Mouse (Mus musculus): ENCODE results near the gene Bcar3. TPM values are rescaled to one million over a fixed set of nuclear protein-coding genes. Genes with fewer than 3 reads are reported as not detected.

Bcar3 gene
- polyA plus RNA-seq, 1 experiment from 2014 or later, result 16.9 TPM

DNA sequence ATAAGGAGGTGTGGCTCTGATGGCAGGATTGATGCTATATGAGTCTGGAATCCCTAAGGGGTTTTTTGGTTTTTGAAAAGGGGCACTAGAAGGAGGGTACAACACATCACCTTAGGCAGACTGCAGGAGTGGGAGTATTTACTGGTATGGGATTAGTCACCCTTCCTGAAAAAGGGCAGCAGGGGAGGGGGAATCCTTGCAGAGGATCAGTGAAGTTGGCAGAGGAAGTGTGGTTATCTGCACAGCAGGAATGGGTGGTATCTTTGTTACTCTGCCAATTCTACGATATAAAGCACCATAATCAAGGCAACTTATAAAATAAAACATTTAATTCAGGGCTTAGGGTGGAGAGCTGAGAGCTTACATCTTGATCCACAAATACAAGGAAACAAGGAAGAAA is 281.0 kb downstream of the Bcar3 start:
- no peak for ATAC-seq (ENCODE audit: low read depth)
- 62% methylated on average over 1 of the region's 1 CpGs for WGBS

DNA sequence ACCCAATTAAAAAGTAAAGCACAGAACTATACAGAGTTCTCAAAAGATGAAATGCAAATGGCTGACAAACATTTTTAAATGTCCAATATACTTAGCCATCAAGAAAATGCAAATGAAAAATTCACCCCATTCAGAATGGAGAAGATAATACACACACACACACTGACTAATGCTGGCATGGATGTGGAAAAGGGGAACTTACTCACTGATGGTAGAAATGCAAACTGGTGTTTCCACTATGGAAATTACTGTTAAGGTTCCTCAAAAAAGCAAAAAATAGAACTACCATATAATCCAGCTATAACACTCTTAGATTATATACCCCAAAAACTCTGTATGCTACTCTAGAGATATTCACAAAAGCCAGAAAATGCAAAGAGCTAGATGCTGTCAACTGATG is 283.4 kb downstream of the Bcar3 start:
- H3K27ac ChIP-seq (ENCODE audit: low read length), result no peak overlapping the region
- H3K4me3 ChIP-seq (ENCODE audit: low read length), result no peak overlapping the region
- ATAC-seq (ENCODE audit: low read depth), result no peak
- H3K9ac ChIP-seq (ENCODE audit: low read length), result no peak overlapping the region
- H3K9me3 ChIP-seq (ENCODE audit: control insufficient read depth, low read length), result no peaks in the 10 kb centered on the region
- H3K4me2 ChIP-seq (ENCODE audit: low read depth, low read length), result no peak overlapping the region
- no peaks in the 10 kb centered on the region for H3K36me3 ChIP-seq (ENCODE audit: control insufficient read depth, insufficient read depth, low read length)
- no peaks in the 10 kb centered on the region for H3K27me3 ChIP-seq (ENCODE audit: control insufficient read depth, insufficient read depth, low read depth, low read length)
- peaks cover 7% of the 10 kb centered on the region; the same call in 1 of the 2 replicates for H3K4me1 ChIP-seq (replicated peaks; ENCODE audit: control insufficient read depth, insufficient read depth, low read length)

More for the DNA sequence above, 281.0 kb downstream of the Bcar3 start:
- Histone ChIP-seq H3K27me3 (ENCODE audit: control insufficient read depth, insufficient read depth, low read depth, low read length) (no peaks in the 10 kb centered on the region), H3K4me1 (replicated peaks; ENCODE audit: control insufficient read depth, insufficient read depth, low read length) (peaks cover 7% of the 10 kb centered on the region; the same call in 1 of the 2 replicates), H3K9me3 (ENCODE audit: control insufficient read depth, low read length) (no peaks in the 10 kb centered on the region), H3K4me3 (ENCODE audit: low read length) (no peak overlapping the region), H3K4me2 (ENCODE audit: low read depth, low read length) (no peak overlapping the region), H3K27ac (ENCODE audit: low read length) (no peak overlapping the region), H3K36me3 (ENCODE audit: control insufficient read depth, insufficient read depth, low read length) (no peaks in the 10 kb centered on the region; the same call in 1 of the 2 replicates), H3K9ac (ENCODE audit: low read length) (no peak overlapping the region)

MicroRNAs encoded within 50 kb of the gene (microRNA counts, 519-probe panel; counts per million panel counts)
- 1,105 counts per million, percentile 10 among the panel's probes with 10 or more counts for microRNA mmu-miR-760

Small RNA genes lying within 50 kb of the gene (microRNA-seq; reads per million reads assigned to microRNA genes)
- 24.1 reads per million, percentile 34 among the genes with 10 or more reads in this experiment for gene Mir760
- gene Mir7657, result not detected

Other genes with a start within 250 kb of the Bcar3 start
- gene Abca4, start 249.7 kb upstream of the Bcar3 start, polyA plus RNA-seq (2015; fragmentation: Nextera tagmentation; extraction: Ambion mirVana), result 0.90 and 1.5 TPM in 2 replicates
- 72.9 and 78.0 TPM in 2 replicates for gene Gclm, start 48.6 kb upstream of the Bcar3 start, polyA plus RNA-seq (2015; fragmentation: Nextera tagmentation; extraction: Ambion mirVana)
- gene Dnttip2, start 19.7 kb upstream of the Bcar3 start, polyA plus RNA-seq (2015; fragmentation: Nextera tagmentation; extraction: Ambion mirVana), result 60.4 and 61.8 TPM in 2 replicates